14 mouse cellular contexts compared by ENCODE assay signal in genomic region chr5:100178781-100179165, GRCm38 (mm10). TPM values are rescaled to one million over a fixed set of nuclear protein-coding genes. Genes with fewer than 3 reads are reported as not detected.
"Had no signal": no experiment of that assay in that cellular context is flagged by ENCODE, and none has a peak within 500 bp of the region (broad histone marks: within the 10 kb centered on the region; RNA-seq: fewer than 3 reads in every experiment).

No protein-coding gene starts in this region.

- H3K9me3 ChIP-seq: kidney, embryonic 15.5 days; limb, embryonic 12.5 days; midbrain, embryonic 13.5 days had no signal

- DNase-seq: kidney, adult 2 months; kidney, postnatal 14 days; liver; lung, adult 2 months; lung, postnatal 36 days; thymus, postnatal 4 days had no signal

- H3K27ac ChIP-seq: kidney, embryonic 15.5 days; left cerebral cortex, adult 2 months; limb, embryonic 12.5 days; liver, embryonic 14.5 days; stomach, postnatal 0 days had no signal

- H3K4me3 ChIP-seq: kidney, embryonic 15.5 days; left cerebral cortex, adult 2 months; limb, embryonic 12.5 days; midbrain, embryonic 13.5 days had no signal

- H3K4me2 ChIP-seq: kidney, embryonic 15.5 days; limb, embryonic 12.5 days; midbrain, embryonic 13.5 days had no signal

- H3K27me3 ChIP-seq: kidney, embryonic 15.5 days; limb, embryonic 12.5 days; midbrain, embryonic 13.5 days had no signal

- H3K36me3 ChIP-seq: kidney, embryonic 15.5 days; limb, embryonic 12.5 days; midbrain, embryonic 13.5 days had no signal

- ATAC-seq: lung, postnatal 0 days had no signal

- H3K9ac ChIP-seq: kidney, embryonic 15.5 days; limb, embryonic 12.5 days; liver, embryonic 14.5 days; midbrain, embryonic 13.5 days had no signal

RNA-seq across cellular contexts. Expression of gene Tmem150c, which starts 19.2 kb away (rescaled TPM):
- total RNA-seq: megakaryocyte progenitor cell, adult 5-6 weeks had no signal
